Mouse (Mus musculus): ENCODE results near the gene Gabrr2. TPM values are rescaled to one million over a fixed set of nuclear protein-coding genes. Genes with fewer than 3 reads are reported as not detected.

Gene Gabrr2
- polyA plus RNA-seq, 1 experiment, result 0.48 TPM

GRCm38 (mm10) chr4:33072526-33073161 is 9.8 kb downstream of the Gabrr2 start:
- H3K4me3 ChIP-seq, result no peak overlapping the region
- H3K79me2 ChIP-seq (ENCODE audit: control insufficient read depth, insufficient read depth), result no peaks in the 10 kb centered on the region
- H3K36me3 ChIP-seq (ENCODE audit: control insufficient read depth, insufficient read depth), result no peaks in the 10 kb centered on the region
- H3K27me3 ChIP-seq (ENCODE audit: control insufficient read depth, insufficient read depth, insufficient read length), result no peaks in the 10 kb centered on the region
- no peak overlapping the region for H3ac ChIP-seq (ENCODE audit: control insufficient read depth, insufficient read length)
- H3K4me2 ChIP-seq (ENCODE audit: low read depth), result no peak overlapping the region
- TF ChIP-seq TCF3 (IDR thresholded peaks at IDR 0.05; ENCODE audit: insufficient read length, low read depth), result no peak
- no peak for TF ChIP-seq E2F4 (IDR thresholded peaks at IDR 0.05; ENCODE audit: insufficient read depth)
- TF ChIP-seq MYOD1 (IDR thresholded peaks at IDR 0.05; ENCODE audit: control insufficient read depth in 1 of 3, insufficient read length in 2 of 3, low read depth in 2 of 3), result no peak
- no peak for TF ChIP-seq MYOG (IDR thresholded peaks at IDR 0.05; ENCODE audit: control insufficient read depth in 1 of 3, insufficient read depth in 1 of 3, insufficient read length in 2 of 3, low read depth in 2 of 3)
- TF ChIP-seq SRF (IDR thresholded peaks at IDR 0.05; ENCODE audit: control insufficient read depth, insufficient read length, low read depth), result no peak
- TF ChIP-seq POLR2AphosphoS2 (IDR thresholded peaks at IDR 0.05; ENCODE audit: insufficient read length, low read depth), result no peak
- no peak for TF ChIP-seq CEBPB (IDR thresholded peaks at IDR 0.05; ENCODE audit: insufficient read depth, poor library complexity, severe bottlenecking)
- no peak for TF ChIP-seq USF1 (IDR thresholded peaks at IDR 0.05; ENCODE audit: low read depth)

GRCm38 (mm10) chr4:33074406-33074805 is 11.6 kb downstream of the Gabrr2 start:
- no peak overlapping the region for H3K4me3 ChIP-seq
- H3K79me2 ChIP-seq (ENCODE audit: control insufficient read depth, insufficient read depth), result no peaks in the 10 kb centered on the region
- no peaks in the 10 kb centered on the region for H3K27me3 ChIP-seq (ENCODE audit: control insufficient read depth, insufficient read depth, insufficient read length)
- H3K4me2 ChIP-seq (ENCODE audit: low read depth), result no peak overlapping the region
- no peak overlapping the region for H3ac ChIP-seq (ENCODE audit: control insufficient read depth, insufficient read length)
- no peaks in the 10 kb centered on the region for H3K36me3 ChIP-seq (ENCODE audit: control insufficient read depth, insufficient read depth)
- TF ChIP-seq USF1 (IDR thresholded peaks at IDR 0.05; ENCODE audit: low read depth) (no peak), E2F4 (IDR thresholded peaks at IDR 0.05; ENCODE audit: insufficient read depth) (no peak), MYOG (IDR thresholded peaks at IDR 0.05; ENCODE audit: control insufficient read depth in 1 of 3, insufficient read depth in 1 of 3, insufficient read length in 2 of 3, low read depth in 2 of 3) (no peak), POLR2AphosphoS2 (IDR thresholded peaks at IDR 0.05; ENCODE audit: insufficient read length, low read depth) (no peak), TCF3 (IDR thresholded peaks at IDR 0.05; ENCODE audit: insufficient read length, low read depth) (no peak), MAX (IDR thresholded peaks at IDR 0.05; ENCODE audit: low read depth) (no peak), TCF12 (IDR thresholded peaks at IDR 0.05; ENCODE audit: insufficient read depth, poor library complexity, severe bottlenecking) (no peak), MYOD1 (IDR thresholded peaks at IDR 0.05; ENCODE audit: control insufficient read depth in 1 of 3, insufficient read length in 2 of 3, low read depth in 2 of 3) (no peak), POLR2A (IDR thresholded peaks at IDR 0.05; ENCODE audit: insufficient read length, low read depth) (no peak), REST (IDR thresholded peaks at IDR 0.05; ENCODE audit: insufficient read depth, insufficient read length) (no peak)

GRCm38 (mm10) chr4:33074851-33075250 is 12.1 kb downstream of the Gabrr2 start:
- no peaks in the 10 kb centered on the region for H3K27me3 ChIP-seq (ENCODE audit: control insufficient read depth, insufficient read depth, insufficient read length)
- no peaks in the 10 kb centered on the region for H3K36me3 ChIP-seq (ENCODE audit: control insufficient read depth, insufficient read depth)
- no peak overlapping the region for H3K4me3 ChIP-seq
- no peak overlapping the region for H3ac ChIP-seq (ENCODE audit: control insufficient read depth, insufficient read length)
- H3K4me2 ChIP-seq (ENCODE audit: low read depth), result no peak overlapping the region
- no peaks in the 10 kb centered on the region for H3K79me2 ChIP-seq (ENCODE audit: control insufficient read depth, insufficient read depth)
- TF ChIP-seq POLR2AphosphoS2 (IDR thresholded peaks at IDR 0.05; ENCODE audit: insufficient read length, low read depth) (no peak), TCF3 (IDR thresholded peaks at IDR 0.05; ENCODE audit: insufficient read length, low read depth) (no peak), REST (IDR thresholded peaks at IDR 0.05; ENCODE audit: insufficient read depth, insufficient read length) (no peak), USF1 (IDR thresholded peaks at IDR 0.05; ENCODE audit: low read depth) (no peak), E2F4 (IDR thresholded peaks at IDR 0.05; ENCODE audit: insufficient read depth) (no peak), POLR2A (IDR thresholded peaks at IDR 0.05; ENCODE audit: insufficient read length, low read depth) (no peak), MYOD1 (IDR thresholded peaks at IDR 0.05; ENCODE audit: control insufficient read depth in 1 of 3, insufficient read length in 2 of 3, low read depth in 2 of 3) (no peak), SRF (IDR thresholded peaks at IDR 0.05; ENCODE audit: control insufficient read depth, insufficient read length, low read depth) (no peak), MYOG (IDR thresholded peaks at IDR 0.05; ENCODE audit: control insufficient read depth in 1 of 3, insufficient read depth in 1 of 3, insufficient read length in 2 of 3, low read depth in 2 of 3) (no peak), TCF12 (IDR thresholded peaks at IDR 0.05; ENCODE audit: insufficient read depth, poor library complexity, severe bottlenecking) (no peak), MAX (IDR thresholded peaks at IDR 0.05; ENCODE audit: low read depth) (no peak), CEBPB (IDR thresholded peaks at IDR 0.05; ENCODE audit: insufficient read depth, poor library complexity, severe bottlenecking) (no peak)

GRCm38 (mm10) chr4:33075776-33076524 is 13.2 kb downstream of the Gabrr2 start:
- Histone ChIP-seq H3ac (ENCODE audit: control insufficient read depth, insufficient read length) (no peak overlapping the region), H3K4me2 (ENCODE audit: low read depth) (no peak overlapping the region), H3K36me3 (ENCODE audit: control insufficient read depth, insufficient read depth) (no peaks in the 10 kb centered on the region), H3K27me3 (ENCODE audit: control insufficient read depth, insufficient read depth, insufficient read length) (no peaks in the 10 kb centered on the region), H3K79me2 (ENCODE audit: control insufficient read depth, insufficient read depth) (no peaks in the 10 kb centered on the region), H3K4me3 (no peak overlapping the region)
- TF ChIP-seq REST (IDR thresholded peaks at IDR 0.05; ENCODE audit: insufficient read depth, insufficient read length) (no peak), MYOG (IDR thresholded peaks at IDR 0.05; ENCODE audit: control insufficient read depth in 1 of 3, insufficient read depth in 1 of 3, insufficient read length in 2 of 3, low read depth in 2 of 3) (no peak), MAX (IDR thresholded peaks at IDR 0.05; ENCODE audit: low read depth) (no peak), TCF12 (IDR thresholded peaks at IDR 0.05; ENCODE audit: insufficient read depth, poor library complexity, severe bottlenecking) (no peak), MYOD1 (IDR thresholded peaks at IDR 0.05; ENCODE audit: control insufficient read depth in 1 of 3, insufficient read length in 2 of 3, low read depth in 2 of 3) (no peak), USF1 (IDR thresholded peaks at IDR 0.05; ENCODE audit: low read depth) (no peak), SRF (IDR thresholded peaks at IDR 0.05; ENCODE audit: control insufficient read depth, insufficient read length, low read depth) (no peak), POLR2AphosphoS2 (IDR thresholded peaks at IDR 0.05; ENCODE audit: insufficient read length, low read depth) (no peak), TCF3 (IDR thresholded peaks at IDR 0.05; ENCODE audit: insufficient read length, low read depth) (no peak), POLR2A (IDR thresholded peaks at IDR 0.05; ENCODE audit: insufficient read length, low read depth) (no peak), CEBPB (IDR thresholded peaks at IDR 0.05; ENCODE audit: insufficient read depth, poor library complexity, severe bottlenecking) (no peak), E2F4 (IDR thresholded peaks at IDR 0.05; ENCODE audit: insufficient read depth) (no peak)
